Mouse (Mus musculus) hematopoietic stem cell, adult 5-6 weeks (primary cell): ENCODE results near the gene Disp1. TPM values are rescaled to one million over a fixed set of nuclear protein-coding genes. Genes with fewer than 3 reads are reported as not detected.

Experiments used
- ATAC-seq, 2 experiments: fragments of 125-278 bp in 1 of 2; replicated peaks in 1 of 2; 2 replicates each; pipeline ENCODE4 v1.8.0; 2016 to 2017; ENCODE audit warnings: inconsistent platforms in 2 of 2, mild to moderate bottlenecking in 2 of 2, moderate number of reproducible peaks in 2 of 2, low read depth in 1 of 2, moderate TSS enrichment in 1 of 2; ENCODE audit not compliant: low FRiP score in 2 of 2, poor library complexity in 2 of 2, severe bottlenecking in 2 of 2, insufficient read depth in 1 of 2, low TSS enrichment in 1 of 2
- total RNA-seq: library from RNA; stranded (forward); fragments of 172-1452, 232-1000 nt; gene quantifications from 2 replicates; pipeline ENCODE4 v1.2.3, GENCODE M21; 2017

Disp1 gene
- 4.9 and 6.9 TPM in 2 replicates for total RNA-seq

DNA sequence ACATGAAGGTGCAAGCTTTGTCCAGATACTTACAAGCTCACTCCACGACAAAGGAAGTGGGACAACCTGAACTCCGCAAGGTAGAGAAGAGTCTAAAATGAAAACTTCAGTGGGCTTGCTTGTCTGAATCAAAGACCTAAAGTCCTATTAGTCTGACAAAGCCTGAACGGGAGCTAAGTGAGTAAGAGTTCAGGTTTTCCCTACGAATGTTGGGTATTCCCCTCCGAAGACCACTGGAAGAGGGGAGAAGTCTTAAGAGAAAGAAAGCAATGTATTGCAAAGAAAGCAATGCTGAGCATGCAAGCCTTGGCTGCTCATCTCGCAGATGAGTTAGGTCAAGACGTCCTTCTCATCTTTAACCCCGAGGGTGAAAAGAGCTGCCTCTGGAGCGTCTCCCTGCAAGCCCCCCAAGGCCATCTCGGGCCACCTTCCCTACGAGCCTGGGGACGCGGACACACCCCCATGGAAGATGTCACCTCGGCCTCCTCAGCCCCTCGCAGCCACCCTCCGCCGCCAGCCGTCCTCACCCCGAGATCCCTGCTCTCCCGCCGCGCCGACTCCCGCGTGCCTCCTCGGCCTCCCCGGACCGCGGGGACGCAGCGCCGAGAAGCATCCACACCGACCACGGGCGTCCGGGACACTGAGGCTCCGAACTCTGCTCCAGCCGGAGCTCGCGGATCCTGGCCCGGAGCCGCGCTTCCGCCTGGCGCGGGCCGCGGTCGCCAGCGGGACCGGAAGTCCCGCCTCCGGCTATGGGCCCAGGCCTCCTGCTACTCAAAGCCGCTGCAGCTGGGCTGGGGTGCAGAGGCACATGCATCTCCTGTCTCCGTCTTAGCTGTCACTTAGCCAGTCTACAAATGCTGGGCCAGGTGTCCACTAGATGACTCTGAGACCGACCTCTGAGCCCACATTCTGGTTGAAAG, at the start of gene Disp1:
Gene Disp1 (minus strand): TSS at position 727 of the 923 bp plus-strand sequence.
- ATAC-seq = peak; percentile 74 to 84

DNA sequence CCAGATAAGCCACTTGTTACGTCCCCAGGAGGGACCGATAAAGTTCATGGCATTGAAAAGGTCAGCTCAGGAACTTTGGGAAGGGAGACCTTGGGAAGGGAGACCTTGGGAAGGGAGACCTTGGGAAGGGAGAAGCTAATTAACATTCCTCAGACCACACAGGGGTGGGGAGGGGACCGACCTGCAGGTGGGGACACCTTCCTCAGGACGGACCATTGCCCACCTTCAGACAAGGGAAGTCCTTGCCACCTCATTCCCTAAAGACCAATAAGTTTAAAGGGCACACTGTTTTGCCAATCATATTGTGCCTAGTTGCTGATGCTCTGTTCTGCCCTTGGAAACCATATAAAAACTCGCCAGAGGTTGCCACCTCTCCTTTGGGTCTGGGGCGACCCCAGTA, 46.3 kb upstream of the Disp1 start:
- no peak for ATAC-seq

DNA sequence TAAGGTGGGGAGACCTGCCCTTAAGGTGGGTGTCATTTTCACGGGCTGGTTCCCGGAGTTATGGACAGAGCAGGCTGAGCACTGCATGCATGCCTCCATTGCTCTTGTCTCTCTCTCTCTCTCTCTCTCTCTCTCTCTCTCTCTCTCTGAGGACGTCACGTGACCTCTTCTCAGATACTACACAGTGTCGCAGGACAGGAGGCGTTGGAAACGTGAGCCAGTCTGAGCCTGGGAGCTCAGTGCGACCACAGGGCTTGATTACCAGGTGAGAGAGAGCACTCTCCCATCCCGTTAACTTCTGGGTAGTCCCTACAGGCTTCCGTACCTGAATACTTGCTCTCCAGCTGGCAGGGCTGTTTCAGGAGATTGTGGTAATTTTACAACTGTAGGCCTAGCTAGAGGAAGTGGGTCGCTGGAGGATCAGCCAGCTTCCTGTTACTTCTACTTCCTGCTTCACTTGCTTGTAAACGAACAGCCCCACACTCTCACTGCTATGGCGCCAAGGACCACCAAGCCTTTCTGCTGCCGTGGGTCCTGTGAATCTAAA, 44.7 kb upstream of the Disp1 start:
- ATAC-seq = peak; percentile 75 to 85

DNA sequence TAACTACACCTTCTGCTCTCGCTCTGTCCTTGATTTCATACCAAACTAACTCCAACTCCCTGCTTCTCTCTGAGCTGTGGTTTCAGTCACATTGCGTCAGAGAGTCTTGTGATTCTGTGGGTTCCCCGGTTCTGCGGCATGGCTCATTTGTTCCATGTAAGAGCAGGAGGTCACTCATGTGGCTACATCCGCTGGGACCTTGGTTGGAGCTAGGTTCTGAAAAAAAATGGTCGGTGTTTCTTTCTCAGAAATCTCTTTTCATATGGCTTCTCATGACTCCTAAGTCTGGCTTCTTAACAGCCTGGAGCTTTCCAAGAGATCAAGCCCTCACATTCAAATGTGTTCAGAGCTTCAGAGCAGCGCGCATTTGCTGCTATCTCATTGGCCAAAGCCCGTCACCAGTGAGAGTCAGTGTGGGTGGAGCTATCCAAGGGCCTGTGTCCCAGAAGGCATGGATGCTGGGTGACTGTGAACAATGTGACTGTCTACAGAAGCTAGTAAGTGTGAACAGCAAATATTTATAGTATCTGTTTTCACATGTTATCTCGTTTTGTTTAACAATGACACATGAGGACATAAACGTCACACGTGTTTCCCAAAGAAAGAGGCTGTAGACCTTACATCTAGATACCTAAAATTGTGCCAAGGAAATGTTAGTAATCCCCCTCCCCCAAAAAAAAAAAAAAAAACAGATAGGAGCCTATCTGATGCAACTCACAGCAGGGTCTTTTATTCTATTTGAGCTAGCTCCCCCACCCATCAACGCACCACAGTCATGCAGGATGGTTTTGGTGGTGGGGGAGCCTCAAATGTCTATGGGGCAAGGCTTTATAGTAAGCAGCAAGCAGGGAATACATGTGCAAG, 43.1 kb upstream of the Disp1 start:
- ATAC-seq = peak; percentile 33 to 77; a peak in 2 of 4 replicates

DNA sequence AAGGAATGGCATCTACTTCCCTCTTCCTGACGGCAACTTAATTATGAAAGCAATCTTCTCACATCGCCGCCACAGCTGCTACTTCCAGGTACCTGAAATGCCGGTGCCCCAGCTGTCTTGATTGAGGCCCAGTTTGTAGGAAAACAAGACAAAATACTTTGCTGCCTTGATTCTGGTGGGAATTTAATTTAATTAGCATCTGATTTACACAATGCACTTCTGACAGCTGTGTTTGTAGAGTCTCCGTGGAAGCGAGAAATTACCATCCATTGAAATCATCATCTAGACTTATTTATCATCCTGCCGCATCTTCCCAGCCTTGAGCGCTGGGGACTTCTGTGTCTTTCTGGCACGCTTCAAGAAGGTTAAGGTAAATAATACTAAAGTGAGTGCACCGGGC, 31.3 kb upstream of the Disp1 start:
- no peak for ATAC-seq

DNA sequence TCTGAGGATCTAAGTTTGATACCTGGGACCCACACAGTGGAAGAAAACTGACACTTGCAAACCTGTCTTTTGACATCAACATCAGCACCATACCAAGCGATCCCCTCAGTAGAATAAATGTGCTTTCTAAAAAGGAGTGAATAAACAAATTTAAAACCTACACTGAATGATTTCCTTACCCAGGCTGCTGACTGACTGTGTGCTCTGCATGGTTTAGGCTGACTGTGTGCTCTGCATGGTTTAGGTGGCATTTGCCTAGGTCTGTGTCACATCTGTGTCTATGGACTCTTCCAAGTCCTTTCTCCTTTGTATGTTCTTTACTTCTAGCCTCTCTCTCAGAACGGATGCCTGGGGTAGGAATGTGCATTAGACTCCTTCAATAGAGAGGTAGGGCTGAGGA, 30.5 kb upstream of the Disp1 start:
- ATAC-seq = no peak

DNA sequence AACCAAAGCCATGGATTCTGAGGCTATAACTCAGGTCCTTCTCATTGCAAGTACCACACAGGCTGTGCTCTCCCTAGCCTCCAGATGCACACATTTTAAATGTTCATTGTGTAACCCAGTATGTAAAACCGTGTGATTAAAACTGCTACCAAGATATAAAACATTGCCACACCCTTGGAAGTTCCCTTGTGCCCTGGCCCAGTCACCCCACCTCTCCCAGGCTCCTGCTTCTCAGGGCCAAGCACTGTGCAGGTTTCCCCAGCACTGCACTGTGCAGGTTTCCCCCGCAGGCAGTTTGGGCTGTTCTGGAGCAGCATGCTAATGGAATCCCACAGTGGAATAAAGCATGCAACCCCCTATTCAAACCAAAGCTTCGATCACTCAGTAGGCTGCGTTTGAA, 29.3 kb upstream of the Disp1 start:
- no peak for ATAC-seq

DNA sequence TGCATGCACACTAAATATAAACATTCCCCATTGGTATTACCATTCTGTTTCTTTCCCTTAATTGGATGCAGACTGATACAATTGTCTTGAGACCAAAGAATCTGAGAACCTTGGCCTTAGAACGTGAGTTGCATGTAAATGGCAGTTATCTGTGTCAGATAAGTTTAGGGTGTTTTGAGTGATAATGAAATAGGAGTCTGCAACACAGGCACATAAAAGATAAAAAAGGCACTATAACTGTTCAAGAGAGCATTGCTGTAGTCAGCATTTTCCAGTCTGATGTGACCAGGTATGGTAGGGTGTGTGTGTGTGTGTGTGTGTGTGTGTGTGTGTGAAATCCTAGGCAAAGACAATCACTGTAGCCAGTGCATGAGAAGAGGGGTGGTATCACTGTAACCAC, 26.8 kb upstream of the Disp1 start:
- ATAC-seq = no peak

DNA sequence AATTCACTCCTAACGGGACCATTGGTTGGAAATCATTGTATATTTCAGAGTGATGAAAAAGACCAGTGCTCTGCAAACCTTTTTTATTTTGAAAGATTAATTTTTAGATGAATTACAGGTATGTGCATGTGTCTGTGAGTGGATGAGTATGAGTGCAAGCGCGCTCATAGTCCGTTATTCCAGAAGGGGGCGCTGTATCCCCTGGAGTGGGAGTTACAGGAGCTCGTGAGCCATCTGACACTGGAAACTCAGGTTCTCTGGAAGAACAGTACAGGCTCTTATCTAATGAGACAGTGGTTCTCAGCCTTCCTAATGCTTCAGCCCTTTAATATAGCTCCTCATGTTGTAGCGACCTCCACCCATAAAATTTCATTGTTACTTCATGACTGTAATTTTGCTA, 22.0 kb upstream of the Disp1 start:
- ATAC-seq = no peak

DNA sequence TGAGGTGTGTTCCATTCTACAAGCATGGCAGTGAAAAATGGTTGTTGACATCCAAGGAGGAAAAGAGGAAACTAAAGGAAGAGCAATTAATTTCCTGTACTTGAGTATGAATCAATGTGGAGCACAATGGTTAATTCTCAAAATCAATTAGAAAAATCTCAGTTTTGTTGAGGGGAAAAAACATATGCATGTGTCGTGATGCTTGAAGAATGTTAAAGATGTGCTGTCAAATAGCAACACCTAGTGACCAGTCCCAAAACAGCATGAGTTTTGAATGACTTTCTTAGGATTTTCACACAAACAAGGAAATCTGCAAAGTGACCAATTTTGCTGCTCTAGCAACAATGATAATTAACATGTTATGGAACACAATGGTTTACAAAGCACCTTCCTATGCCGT, 16.6 kb upstream of the Disp1 start:
- no peak; a peak in 1 of 4 replicates for ATAC-seq

DNA sequence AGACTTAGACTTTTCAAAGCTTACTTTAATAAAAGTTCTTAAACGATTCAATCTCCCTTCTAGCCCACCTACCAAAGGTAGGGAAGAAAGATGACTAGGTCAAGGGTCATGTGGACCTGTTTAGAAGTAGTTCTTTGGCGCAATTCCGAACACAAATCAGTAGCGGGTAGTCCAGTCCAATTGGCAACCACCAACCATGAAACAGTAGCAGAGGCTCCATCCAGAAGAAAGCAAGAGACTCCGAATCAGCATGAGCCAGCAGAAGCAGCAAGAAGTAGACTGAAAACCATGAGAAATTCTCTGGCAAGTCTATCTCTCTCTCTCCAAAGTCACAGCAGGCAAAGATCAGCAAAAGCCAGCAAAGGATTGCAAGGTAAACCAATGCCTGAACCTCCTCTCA, 15.1 kb upstream of the Disp1 start:
- ATAC-seq = no peak

DNA sequence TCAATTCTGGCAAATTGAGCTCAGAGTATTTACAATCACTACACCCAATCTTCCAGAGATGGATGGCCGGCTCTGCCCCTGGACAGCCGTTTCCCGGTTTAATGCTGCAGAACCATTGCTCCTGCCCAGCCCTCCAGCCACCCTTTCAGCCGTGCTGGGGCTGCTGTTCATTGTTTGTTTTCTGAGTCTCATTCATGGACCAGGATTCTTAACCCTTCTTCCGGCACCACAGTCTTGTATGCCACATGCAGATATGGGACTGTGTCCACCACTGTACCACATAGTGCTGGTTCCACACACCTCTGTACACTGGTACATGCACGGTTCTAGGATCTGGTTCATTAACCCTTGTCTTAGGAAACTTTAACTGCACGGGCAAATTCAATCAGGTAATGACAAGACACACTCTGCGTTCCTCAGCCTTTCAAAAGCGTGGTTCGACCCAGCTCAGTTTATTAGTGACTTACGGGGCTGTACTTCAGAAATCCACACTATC, 12.4 kb upstream of the Disp1 start:
- no peak for ATAC-seq

DNA sequence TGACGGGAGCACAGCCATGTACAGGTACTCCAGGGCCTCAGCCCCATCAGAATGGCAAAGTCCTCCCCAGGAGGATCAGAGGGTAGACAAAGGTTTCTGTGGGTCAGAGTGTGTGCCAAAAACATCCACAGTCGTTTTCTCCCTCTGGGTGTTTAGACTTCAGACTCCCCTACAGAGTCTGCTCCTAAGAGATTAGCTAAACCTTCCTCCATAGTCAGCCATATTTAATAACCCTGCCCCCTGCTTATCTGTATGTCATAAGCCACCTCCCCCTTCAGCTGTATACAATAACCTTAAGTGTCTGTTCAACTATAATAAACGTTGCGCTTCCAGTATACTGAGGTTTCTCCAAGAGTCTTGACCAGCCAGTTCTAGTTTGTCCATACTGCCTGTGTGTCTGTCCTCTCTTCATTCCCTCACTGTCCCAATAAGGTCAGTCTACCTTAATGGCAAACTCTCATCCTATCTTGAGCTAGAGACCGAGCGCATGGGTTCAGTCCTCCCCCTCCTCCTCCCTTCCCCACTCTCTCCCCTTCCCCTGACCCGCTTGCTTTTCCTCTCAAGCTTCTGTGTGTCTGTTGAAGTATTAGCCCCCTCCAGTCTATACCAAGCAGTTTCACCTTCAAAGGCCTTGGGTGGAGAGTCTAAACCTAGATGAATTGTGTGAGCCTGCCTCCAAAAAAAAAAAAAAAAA, 11.8 kb upstream of the Disp1 start:
- no peak for ATAC-seq

DNA sequence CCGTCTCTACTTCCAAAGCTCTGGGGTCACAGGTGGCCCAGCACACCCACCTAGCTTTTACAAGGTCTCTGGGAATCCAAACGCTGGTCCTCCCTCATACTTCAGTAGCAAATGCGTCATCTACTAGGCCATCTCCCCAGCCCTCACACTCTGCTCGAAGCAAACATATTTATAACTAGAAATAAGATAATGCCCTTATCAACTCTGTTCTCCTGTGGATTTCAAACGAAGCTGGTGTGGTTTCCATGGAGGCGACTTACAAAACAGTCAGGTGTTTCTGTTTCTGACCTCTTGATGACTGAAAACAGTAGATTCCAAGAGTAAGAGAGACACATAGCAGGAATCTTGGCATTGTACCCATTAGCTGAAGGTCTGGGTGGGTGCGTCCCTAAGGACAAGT, 6.1 kb upstream of the Disp1 start:
- ATAC-seq = no peak

DNA sequence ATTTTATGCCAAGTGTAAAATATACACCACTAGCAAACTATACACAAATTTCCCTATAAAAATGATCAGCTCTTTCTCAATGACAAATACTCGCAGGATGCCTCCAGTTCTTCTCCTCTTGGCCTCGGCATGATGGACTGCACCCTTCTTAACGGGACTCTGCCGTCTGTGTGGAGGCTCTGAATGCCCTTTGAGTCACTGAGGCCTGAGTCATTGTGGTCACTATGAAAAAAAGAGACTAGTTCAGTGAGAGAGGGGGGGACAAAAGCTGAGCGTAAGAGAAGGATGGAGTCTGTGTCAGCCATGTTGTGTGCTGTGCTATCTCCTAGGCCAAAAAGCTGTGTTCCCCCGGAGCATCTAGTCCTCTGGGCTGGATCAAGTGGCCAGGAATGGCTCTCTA, 2.3 kb downstream of the Disp1 start:
- ATAC-seq = 0 out of 4 replicates have a peak, but pooled peaks of 1 of the 2 experiments have one; percentile 37

DNA sequence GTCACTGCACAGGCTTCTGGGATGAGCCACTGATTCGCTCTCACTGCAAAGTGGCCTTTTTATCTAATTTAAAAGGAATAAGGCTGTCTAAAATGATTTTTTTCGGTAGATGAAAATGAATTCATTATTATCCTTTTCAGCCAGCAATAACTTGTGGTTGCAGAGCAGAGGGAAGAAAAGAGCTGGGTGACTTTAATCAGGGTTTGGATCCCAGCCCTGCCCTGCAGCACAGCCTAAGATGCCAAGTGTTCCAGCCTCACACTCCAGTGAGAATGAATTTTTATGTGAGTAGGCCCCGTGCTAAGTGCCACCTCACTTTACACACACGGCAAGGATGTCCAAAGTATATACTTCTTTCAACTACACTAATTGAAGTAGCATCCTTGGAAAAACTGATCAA, 4.6 kb downstream of the Disp1 start:
- no peak for ATAC-seq

DNA sequence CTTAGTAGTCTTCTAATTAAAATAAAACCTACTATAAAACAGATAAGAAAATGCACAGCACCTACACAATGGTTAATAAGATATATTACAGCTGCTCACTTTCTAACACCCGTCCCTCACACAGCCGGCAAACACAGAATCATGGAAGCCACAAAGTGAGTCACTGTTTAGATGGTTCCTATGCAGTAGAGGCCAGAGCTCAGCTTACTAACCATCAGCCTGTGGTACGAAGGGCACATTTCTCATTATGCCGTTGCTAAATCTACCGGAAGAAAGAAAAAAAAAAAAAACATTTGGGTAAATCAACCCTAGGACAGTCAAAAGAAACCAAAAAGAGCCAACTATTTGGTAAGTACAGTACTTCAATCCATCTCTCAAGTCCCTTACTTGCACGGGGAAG, 5.6 kb downstream of the Disp1 start:
- no peak for ATAC-seq
